Mouse (Mus musculus): ENCODE results near the gene Ccdc148.

The Ccdc148 gene

DNA sequence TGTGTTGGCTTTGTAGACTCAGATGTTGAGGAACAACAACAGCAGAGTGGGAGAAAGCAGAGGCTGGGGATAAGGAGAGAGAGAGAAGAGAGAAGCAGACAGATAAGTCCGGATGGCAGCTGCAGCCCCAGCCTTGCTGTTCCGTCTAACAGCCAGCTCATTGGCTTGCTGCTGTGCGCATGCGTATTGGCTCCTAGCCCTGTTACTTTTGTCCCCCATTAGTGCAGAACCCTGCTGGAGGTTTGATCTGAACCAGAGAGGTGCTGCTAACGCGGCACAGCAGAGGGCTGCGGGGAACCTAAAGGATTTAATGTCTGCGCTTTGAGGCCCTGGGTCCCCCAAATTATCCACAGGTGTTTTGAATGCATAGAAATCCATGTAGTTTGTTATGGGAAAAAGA, 373.8 kb downstream of the Ccdc148 start:
- DNase-seq (ENCODE audit: low read depth, low spot score): no peak

DNA sequence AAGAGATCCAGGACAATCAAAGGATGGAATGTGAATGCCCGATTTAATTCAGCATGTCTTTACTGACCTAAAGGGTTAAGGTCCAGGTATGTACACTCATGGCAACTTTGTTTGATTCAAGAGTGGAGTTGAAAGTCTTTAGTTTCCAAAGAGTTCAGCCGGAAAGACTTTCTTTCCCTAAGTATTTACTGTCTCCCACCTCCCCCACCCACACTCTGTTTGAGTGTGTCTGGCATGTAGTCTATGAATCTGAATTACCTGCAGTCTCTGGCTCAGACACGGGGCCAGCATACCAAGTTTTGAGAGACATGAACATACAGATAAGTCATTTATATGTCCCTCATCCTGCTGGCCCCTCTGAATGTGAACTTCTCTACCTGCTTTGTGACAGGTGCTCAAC, 374.3 kb downstream of the Ccdc148 start:
- DNase-seq (ENCODE audit: low read depth, low spot score): no peak

DNA sequence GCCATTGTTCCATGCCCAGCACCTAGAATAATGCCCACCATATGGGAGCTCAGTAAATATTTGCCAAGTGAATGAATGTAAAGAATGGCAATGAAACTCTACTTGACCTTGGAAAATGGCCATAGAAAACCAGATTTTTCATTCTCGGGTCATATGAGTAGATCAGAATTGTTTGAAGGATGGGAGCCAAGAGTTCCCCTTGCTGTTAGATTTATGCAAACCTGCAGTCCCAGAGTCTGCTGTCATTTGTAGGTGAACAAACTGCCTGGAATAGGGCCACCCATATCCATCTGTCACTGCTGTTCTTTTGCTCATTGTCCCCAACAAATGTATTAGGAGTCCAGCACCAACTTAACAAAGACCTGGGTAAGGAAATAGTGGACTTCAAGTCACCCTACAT, 377.0 kb downstream of the Ccdc148 start:
- DNase-seq (ENCODE audit: low read depth, low spot score): no peak

DNA sequence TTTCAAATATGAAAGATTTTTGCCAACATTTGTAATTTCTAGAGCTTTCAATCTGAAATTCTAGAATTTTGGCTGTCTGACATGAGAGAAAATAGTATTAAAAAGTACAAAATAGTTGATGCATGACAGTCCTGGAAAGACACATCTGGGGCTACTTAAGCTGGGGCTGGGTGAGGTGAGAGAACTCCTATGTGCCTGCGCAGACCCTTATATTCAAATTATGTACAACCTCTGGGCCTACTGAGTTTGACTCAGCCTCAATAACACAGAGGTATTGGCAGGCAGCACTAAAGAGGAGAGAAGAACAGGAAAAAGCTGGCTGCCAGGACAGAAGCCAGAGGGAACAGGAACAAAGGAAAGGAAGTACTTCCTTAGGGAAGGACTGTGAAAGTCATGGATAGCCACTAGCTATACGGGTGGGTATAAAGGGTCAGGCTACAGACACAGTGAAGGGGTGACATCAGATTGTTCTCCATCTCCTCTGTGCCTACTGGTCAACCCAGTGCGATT, 381.4 kb downstream of the Ccdc148 start:
- no peak for DNase-seq (ENCODE audit: low read depth, low spot score)

DNA sequence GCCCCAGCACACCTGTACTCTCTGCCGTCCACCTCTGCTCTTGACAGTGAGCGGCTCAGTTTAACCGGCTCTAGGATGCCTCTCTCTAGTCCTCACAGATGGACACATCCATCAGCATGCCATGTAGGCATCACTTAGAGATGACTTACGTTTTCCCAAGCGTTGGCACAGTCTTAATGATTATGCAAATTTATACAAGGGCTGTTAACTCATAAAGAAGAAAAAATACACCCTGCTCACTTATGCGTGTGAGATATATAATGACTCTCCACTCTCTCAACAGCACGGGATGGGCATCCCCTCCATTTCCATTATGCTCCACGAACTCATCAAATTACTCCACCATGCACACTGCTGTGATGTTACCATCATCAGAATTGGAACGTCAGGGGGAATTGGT, 386.6 kb downstream of the Ccdc148 start:
- DNase-seq (ENCODE audit: low read depth, low spot score): no peak
